Mouse (Mus musculus) lung, postnatal 0 days (tissue): ENCODE measurements around the gene Cdkn2a.

Experiments used
- CTCF ChIP-seq: IDR thresholded peaks from 2 replicates; pipeline ENCODE4 v1.5.1; 2016; ENCODE audit warnings: antibody characterized with exemption, mild to moderate bottlenecking
- EP300 ChIP-seq: IDR thresholded peaks from 2 replicates; pipeline ENCODE4 v1.6.1; 2016; ENCODE audit warnings: antibody characterized with exemption, mild to moderate bottlenecking, control low read depth

- TF ChIP-seq EP300 = no peak
- TF ChIP-seq CTCF = no peak
Observed at GRCm38 (mm10) chr4:89293516-89293915, 937 bp downstream of the Cdkn2a start.
